Mouse (Mus musculus) neural tube, embryonic 15.5 days (tissue): ENCODE data around the gene Vmn2r101. TPM values are rescaled to one million over a fixed set of nuclear protein-coding genes. Genes with fewer than 3 reads are reported as not detected.

ENCODE experiments used
- ATAC-seq: fragments of 200-750 bp; cut with Nextera tagmentation; 2 replicates; pipeline ENCODE4 v1.8.0; 2017; ENCODE audit warnings: mild to moderate bottlenecking, moderate TSS enrichment, moderate library complexity; ENCODE audit not compliant: low FRiP score
- H3K27ac ChIP-seq: fragments of 300-500 bp; sonication (generic); replicated peaks from 2 replicates; pipeline ENCODE4 v1.5.1; 2015; ENCODE audit warnings: mild to moderate bottlenecking, inconsistent platforms
- H3K27me3 ChIP-seq: fragments of 300-500 bp; sonication (generic); replicated peaks from 2 replicates; pipeline ENCODE4 v1.6.1; 2015; ENCODE audit warnings: inconsistent platforms
- H3K36me3 ChIP-seq: fragments of 300-500 bp; sonication (generic); 2 replicates; pipeline ENCODE4 v1.6.1; 2015; ENCODE audit warnings: inconsistent platforms
- H3K4me1 ChIP-seq: fragments of 300-500 bp; sonication (generic); 2 replicates; pipeline ENCODE4 v1.6.1; 2015; ENCODE audit warnings: inconsistent platforms
- H3K4me2 ChIP-seq: fragments of 300-500 bp; sonication (generic); 2 replicates; pipeline ENCODE4 v1.6.1; 2015; ENCODE audit warnings: inconsistent platforms, mild to moderate bottlenecking, moderate library complexity
- H3K4me3 ChIP-seq: fragments of 300-500 bp; sonication (generic); replicated peaks from 2 replicates; pipeline ENCODE4 v1.5.1; 2015; ENCODE audit warnings: mild to moderate bottlenecking, inconsistent platforms
- H3K9ac ChIP-seq: fragments of 300-500 bp; sonication (generic); replicated peaks from 2 replicates; pipeline ENCODE4 v1.6.1; 2015; ENCODE audit warnings: mild to moderate bottlenecking, inconsistent platforms
- H3K9me3 ChIP-seq: fragments of 300-500 bp; sonication (generic); replicated peaks from 2 replicates; pipeline ENCODE4 v1.6.1; 2016; ENCODE audit warnings: inconsistent platforms
- WGBS: fragments of 180-500 bp; shearing (Covaris S2); methylation state at CpG from one replicate; pipeline ENCODE4 v1.1.7; 2015; ENCODE audit warnings: mixed read lengths; 5-methylcytosine and 5-hydroxymethylcytosine counted together
- polyA plus RNA-seq: library from polyadenylated mRNA; unstranded; fragments of >200 nt; fragmentation: Nextera tagmentation; extraction: Ambion mirVana; gene quantifications from 2 replicates; pipeline ENCODE4 v1.2.1, GENCODE M21; 2015

Gene Vmn2r101
- polyA plus RNA-seq, result not detected in 2 replicates

- Histone ChIP-seq H3K27ac (no peak within 1 kb of the TSS), H3K27me3 (no peaks in the 10 kb centered on the region), H3K9ac (no peak within 1 kb of the TSS), H3K36me3 (no peaks in the 10 kb centered on the region), H3K4me1 (no peaks in the 10 kb centered on the region), H3K4me3 (no peak within 1 kb of the TSS), H3K9me3 (0 out of 2 replicates have a peak, but pooled peaks cover 5% of the 10 kb centered on the region), H3K4me2 (no peak within 1 kb of the TSS)
- ATAC-seq, result no peak
These were observed at the start of gene Vmn2r101 for GRCm38 (mm10) chr17:19576927-19577326. TSS of gene Vmn2r101 (plus strand) at chr17:19577227.

DNA sequence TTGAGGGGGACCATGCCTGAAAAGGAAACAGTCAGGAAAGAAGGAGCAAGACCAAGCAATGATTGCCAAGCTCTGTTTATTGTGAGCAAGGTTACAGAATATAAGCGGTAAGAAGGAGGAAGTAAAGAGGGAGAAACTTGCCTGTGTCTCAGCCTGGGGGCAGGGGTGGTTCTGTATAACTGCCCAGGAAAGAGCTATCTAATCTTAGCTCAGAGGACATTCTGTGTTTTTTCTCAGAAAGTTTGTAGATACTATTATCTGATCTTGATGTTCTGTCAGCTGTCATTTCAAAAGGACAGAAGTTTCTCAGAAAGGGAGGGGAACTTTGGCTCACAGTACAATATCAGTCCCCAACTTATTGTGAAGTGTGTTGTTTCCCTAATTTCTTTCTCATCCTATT lies 52.3 kb downstream of the Vmn2r101 start:
- 90% methylated on average over 1 of the region's 1 CpGs for WGBS
- Histone ChIP-seq H3K4me3 (no peak overlapping the region), H3K9ac (no peak overlapping the region), H3K27me3 (no peaks in the 10 kb centered on the region), H3K27ac (no peak overlapping the region), H3K36me3 (no peaks in the 10 kb centered on the region), H3K4me1 (no peaks in the 10 kb centered on the region), H3K9me3 (peaks cover 14% of the 10 kb centered on the region), H3K4me2 (no peak overlapping the region)
- ATAC-seq, result no peak

GRCm38 (mm10) chr17:19658447-19658846 lies 81.4 kb downstream of the Vmn2r101 start:
- Histone ChIP-seq H3K9ac (no peak overlapping the region), H3K4me1 (no peaks in the 10 kb centered on the region), H3K27me3 (no peaks in the 10 kb centered on the region), H3K9me3 (0 out of 2 replicates have a peak, but pooled peaks cover 3% of the 10 kb centered on the region), H3K36me3 (no peaks in the 10 kb centered on the region), H3K4me2 (no peak overlapping the region), H3K27ac (no peak overlapping the region), H3K4me3 (no peak overlapping the region)
- 64% methylated on average over 3 of the region's 3 CpGs for WGBS
- ATAC-seq, result no peak

DNA sequence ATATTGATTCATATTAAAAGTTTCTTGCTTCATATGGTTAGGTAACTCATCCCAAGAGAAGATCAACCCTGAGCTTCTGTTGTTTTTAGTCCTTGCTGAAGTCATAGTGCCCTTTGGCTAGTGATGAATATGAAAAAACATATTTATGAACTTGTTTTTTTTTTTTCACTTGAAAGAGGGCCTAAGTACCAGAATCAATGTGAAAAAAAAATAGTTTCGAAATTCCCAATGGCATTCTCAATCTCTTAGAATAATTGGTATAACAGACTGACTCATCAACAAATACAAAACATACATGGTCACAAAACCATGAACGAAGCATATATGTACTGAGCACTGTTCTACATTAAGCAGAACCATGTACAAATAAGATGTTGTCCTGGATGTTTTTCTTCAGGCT lies 83.0 kb downstream of the Vmn2r101 start, which contains the start of gene Vmn2r102:
TSS of gene Vmn2r102 (plus strand) at position 301 of the 400 bp plus-strand sequence.
- Histone ChIP-seq H3K4me1 (no peaks in the 10 kb centered on the region), H3K27me3 (no peaks in the 10 kb centered on the region), H3K4me3 (no peak within 1 kb of the TSS), H3K9me3 (0 out of 2 replicates have a peak, but pooled peaks cover 3% of the 10 kb centered on the region), H3K4me2 (no peak within 1 kb of the TSS), H3K27ac (no peak within 1 kb of the TSS), H3K9ac (no peak within 1 kb of the TSS), H3K36me3 (no peaks in the 10 kb centered on the region)
- no peak for ATAC-seq
- 64% methylated on average over 2 of the region's 2 CpGs for WGBS

Other genes starting within 250 kb of the Vmn2r101 start
- not detected in 2 replicates for gene Vmn2r99, start 215.3 kb upstream of the Vmn2r101 start, polyA plus RNA-seq
- gene Vmn2r100, start 72.5 kb upstream of the Vmn2r101 start, polyA plus RNA-seq, result not detected in 2 replicates
- not detected in 2 replicates for gene Vmn2r102, start 83.1 kb downstream of the Vmn2r101 start, polyA plus RNA-seq
- not detected in 2 replicates for gene Vmn2r103, start 196.1 kb downstream of the Vmn2r101 start, polyA plus RNA-seq